Mouse (Mus musculus) T-helper 2 cell (primary cell): Measurements from ENCODE around the gene Naa80.
"Not testable (repeated sequence)": the region's sequence is repeated elsewhere in the genome, so short reads cannot be mapped to it uniquely, and the experiment has no call there.

Experiments
- in situ Hi-C: fragments of 300-600 bp; cut with MboI, MseI; formaldehyde crosslinking; loops from one replicate; pipeline ENCODE4 v1.15.1; 2025; ENCODE audit warnings: high pct_unique_total_duplicates

Gene Naa80

DNA sequence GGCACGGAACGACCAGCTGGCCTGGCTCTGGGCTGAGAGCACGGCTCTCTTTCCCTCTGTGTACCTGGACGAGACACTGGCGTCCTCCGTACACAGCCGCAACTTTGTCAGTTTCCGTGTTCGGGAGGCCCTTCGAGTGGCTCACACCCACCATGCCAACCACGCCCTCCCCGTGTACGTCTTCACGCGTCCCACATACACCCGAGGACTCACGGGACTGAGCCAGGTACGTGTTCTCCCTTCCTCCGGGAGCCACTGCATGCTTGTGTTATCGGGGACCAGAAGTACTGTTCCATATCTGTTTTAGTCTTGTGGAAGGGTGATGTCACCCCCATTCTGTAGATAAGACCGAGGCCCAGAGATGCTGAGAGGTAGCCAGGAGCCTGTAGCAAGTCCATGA is 7.8 kb upstream of the Naa80 start:
- in situ Hi-C loops = no loop called here

DNA sequence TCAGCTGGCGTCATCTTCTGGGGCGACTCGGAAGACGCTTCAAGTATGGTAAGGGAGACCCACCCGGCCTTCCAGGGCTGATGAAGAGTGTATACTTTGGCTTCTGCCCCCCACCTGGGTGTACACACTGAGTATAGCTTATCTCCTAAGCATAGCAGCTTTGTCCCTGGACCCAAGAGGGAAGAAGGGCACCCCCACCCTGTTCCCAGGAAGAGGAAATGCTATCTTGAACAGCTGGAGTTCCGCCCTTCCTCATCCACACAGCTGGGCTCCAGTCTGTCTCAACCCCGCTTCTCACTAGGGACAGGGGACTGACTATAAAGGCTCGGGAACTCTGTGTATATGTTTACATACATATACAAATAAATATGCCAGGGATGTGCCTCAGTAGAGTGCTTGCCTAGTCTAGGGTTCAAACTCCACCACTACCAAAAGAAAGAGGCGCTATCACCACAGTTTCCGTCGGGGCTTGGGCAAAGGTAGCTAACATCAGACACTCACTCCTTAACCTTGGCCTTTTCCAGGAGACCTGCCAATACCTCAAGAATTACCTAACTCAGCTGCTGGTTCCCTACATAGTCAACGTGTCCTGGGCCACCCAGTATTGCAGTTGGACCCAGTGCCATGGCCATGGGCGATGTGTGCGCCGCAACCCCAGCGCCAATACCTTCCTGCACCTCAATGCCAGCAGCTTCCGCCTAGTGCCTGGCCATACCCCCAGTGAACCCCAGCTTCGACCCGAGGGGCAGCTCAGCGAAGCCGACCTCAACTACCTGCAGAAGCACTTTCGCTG is 7.0 kb upstream of the Naa80 start:
- in situ Hi-C loops = no loop called here

GRCm38 (mm10) chr9:107572327-107572662 is 6.4 kb upstream of the Naa80 start:
- in situ Hi-C loops = no loop called here

- in situ Hi-C loops = not testable (repeated sequence)
Observed at GRCm38 (mm10) chr9:107573774-107574173, 4.9 kb upstream of the Naa80 start.

- in situ Hi-C loops = no loop called here
Observed at GRCm38 (mm10) chr9:107575579-107576356, 2.9 kb upstream of the Naa80 start.

GRCm38 (mm10) chr9:107576357-107577107 is 2.2 kb upstream of the Naa80 start, which contains the start of gene Hyal1:
Gene Hyal1 (plus strand): TSS chr9:107576927.
- in situ Hi-C loops = no loop called here

- in situ Hi-C loops = no loop called here
Observed at GRCm38 (mm10) chr9:107577871-107578270, 816 bp upstream of the Naa80 start.

- in situ Hi-C loops = no loop called here
Observed at GRCm38 (mm10) chr9:107579023-107579900, 575 bp downstream of the Naa80 start.

- in situ Hi-C loops = no loop called here
Observed at GRCm38 (mm10) chr9:107580501-107581317, 2.0 kb downstream of the Naa80 start, which contains the start of gene Hyal3. Gene Hyal3 (plus strand): TSS chr9:107580818.

DNA sequence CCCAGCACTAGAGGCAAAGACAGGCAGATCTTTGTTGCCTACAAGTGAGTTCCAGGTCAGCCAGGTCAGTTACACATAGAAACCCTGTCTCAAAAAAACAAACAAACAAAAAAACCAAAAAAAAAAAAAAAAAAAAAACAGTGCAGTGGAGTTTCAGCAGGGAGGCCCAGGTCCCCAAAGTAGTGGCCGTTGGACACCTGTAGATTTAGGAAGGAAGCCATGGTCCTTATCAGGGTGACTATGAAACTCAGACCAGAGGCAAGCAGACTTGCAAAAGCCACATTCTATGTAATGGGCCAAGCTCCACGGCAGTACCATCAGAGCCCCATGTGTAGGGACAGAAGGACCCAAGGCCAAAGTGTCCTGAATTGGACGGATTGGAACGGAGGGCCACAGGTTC is 2.9 kb downstream of the Naa80 start:
- in situ Hi-C loops = no loop called here

- in situ Hi-C loops = no loop called here
Observed at GRCm38 (mm10) chr9:107582509-107583062, 3.9 kb downstream of the Naa80 start.

DNA sequence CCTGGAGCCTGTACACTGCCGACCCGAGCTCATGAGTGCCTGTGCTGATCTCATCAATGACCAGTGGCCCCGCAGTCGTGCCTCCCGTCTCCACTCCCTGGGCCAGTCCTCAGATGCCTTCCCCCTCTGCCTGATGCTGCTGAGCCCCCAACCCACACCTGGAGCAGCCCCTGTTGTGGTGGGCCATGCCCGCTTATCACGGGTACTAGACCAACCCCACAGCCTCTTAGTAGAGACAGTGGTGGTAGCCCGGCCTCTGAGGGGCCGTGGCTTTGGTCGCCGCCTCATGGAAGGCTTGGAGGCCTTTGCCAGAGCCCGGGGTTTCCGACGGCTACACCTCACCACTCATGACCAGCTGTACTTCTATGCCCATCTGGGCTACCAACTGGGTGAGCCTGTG is 4.5 kb downstream of the Naa80 start:
- in situ Hi-C loops = no loop called here

GRCm38 (mm10) chr9:107586504-107586903 is 7.8 kb downstream of the Naa80 start:
- in situ Hi-C loops = no loop called here

DNA sequence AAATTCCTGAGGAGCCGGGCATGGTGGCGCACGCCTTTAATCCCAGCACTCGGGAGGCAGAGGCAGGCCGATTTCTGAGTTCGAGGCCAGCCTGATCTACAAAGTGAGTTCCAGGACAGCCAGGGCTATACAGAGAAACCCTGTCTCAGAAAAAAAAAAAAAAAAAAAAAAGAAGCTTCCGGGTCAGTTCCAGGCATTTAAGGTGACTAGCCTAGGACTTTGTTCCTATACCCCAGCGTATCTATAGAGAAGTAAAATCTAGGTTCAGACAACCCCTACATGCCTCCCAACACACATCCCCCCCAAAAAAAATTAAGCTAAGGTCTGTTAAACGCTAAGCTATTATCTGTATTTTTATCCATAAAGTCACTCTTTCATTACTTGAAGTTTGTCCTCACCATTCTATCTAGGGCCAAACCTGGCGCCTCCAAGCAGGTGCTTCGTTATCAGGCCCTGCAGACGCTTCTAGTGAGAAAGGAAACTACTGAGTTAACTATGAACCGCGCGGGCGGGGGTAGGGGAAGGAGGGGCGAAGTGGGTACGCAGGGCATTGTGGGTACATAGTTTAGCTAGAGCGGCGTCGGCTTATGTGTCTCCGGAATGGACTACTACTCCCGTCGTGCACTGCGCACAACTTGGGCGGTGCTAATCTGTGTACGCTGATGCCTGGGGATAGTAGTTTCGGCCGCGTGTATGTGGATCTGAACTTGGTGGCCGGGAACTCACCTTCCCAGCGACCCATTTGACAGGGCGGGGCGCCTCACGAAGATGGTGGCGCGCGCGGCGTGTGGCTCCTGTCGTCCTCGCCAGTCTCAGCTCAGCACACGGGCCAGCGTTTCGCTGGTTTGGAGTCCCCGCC is 8.5 kb downstream of the Naa80 start, which contains the start of gene Ifrd2:
Ifrd2 (plus strand) TSS at position 669 of the 859 bp plus-strand sequence.
- in situ Hi-C loops = no loop called here

GRCm38 (mm10) chr9:107587833-107588639 is 9.3 kb downstream of the Naa80 start:
- in situ Hi-C loops = no loop called here

DNA sequence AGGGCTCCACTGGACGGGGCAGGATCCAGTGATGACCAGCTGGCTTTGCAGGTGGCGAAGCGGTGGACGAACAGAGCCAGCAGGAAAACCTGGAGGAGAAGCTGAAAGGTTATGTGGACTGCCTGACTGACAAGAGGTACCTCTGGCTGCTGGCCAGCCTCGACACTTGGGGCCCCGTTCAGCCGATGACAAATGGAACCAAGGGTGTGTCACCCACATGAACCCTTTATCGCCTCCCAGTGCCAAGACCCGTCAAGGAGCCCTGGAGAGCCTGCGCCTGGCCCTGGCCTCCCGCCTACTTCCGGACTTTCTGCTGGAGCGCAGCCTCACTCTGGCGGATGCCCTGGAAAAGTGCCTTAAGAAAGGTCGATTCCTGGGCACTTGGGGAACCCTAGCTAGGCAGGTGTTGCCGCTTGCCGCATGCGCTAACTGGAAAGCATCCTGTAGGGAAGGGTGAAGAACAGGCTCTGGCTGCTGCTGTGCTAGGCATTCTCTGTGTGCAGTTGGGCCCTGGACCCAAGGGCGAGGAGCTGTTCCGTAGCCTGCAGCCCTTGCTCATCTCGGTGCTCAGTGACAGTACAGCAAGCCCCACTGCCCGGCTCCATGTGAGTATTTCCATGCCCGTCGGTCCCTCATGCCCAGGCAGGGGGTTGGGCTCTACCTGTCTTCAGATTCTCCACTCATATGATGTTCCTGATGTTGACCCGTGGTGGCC is 11.5 kb downstream of the Naa80 start:
- in situ Hi-C loops = no loop called here

DNA sequence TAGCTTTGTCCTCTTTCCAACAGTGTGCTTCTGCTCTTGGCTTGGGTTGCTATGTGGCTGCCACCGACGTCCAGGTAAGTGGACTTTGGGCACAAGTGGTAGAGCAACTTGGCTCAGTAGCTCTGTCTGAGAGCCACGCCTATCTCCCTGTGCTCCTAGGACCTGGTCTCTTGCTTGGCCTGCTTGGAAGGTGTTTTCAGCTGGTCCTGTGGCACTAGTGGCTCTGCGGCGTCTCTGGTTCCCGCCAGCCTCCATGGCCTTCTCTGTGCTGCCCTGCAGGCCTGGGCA is 12.0 kb downstream of the Naa80 start:
- in situ Hi-C loops = no loop called here
